Mouse (Mus musculus) heart, postnatal 10 days (tissue): ENCODE results near the gene Chrm3. TPM values are rescaled to one million over a fixed set of nuclear protein-coding genes. Genes with fewer than 3 reads are reported as not detected.
"Not testable (repeated sequence)": the region's sequence is repeated elsewhere in the genome, so short reads cannot be mapped to it uniquely, and the experiment has no call there.

Source experiments
- DNase-seq, 2 experiments: peaks; one replicate each; pipeline ENCODE4 v3.0.0; 2021
- intact Hi-C: fragments of 180-260 bp; cut with DNase I; formaldehyde crosslinking; loops from one replicate; pipeline ENCODE4 v1.15.1; 2025
- microRNA-seq, 2 experiments: library from miRNA; unstranded; fragments of <30 nt; microRNA quantifications; one replicate each; pipeline ENCODE4 v1.2.0; 2022
- total RNA-seq, 2 experiments: library from RNA; stranded (reverse); gene quantifications; 2 replicates each; pipeline ENCODE4 v1.2.3; 2021

The Chrm3 gene
- total RNA-seq, 2 experiments from 2014 or later = 1.3 to 1.8 TPM

- intact Hi-C loops = not testable (repeated sequence)
- peak; percentile 57 to 82 for DNase-seq
These were observed 526.4 kb downstream of the Chrm3 start for GRCm38 (mm10) chr13:9834146-9834679.

- peak; percentile 16 to 30 for DNase-seq
- intact Hi-C loops = no loop called here
These were observed 534.4 kb downstream of the Chrm3 start for GRCm38 (mm10) chr13:9826227-9826626.

Small RNA genes within 50 kb of the gene (microRNA-seq; reads per million reads assigned to microRNA genes)
- gene Gm24187 = 0 reads per million in 2 experiments
